Mouse (Mus musculus) kidney, embryonic 14.5 days (tissue): ENCODE measurements around the gene Klrb1f. TPM values are rescaled to one million over a fixed set of nuclear protein-coding genes. Genes with fewer than 3 reads are reported as not detected.

ENCODE experiments used
- ATAC-seq: fragments of 200-750 bp; cut with Nextera tagmentation; 2 replicates; pipeline ENCODE4 v1.8.0; 2017; ENCODE audit warnings: moderate number of reproducible peaks, mild to moderate bottlenecking, moderate TSS enrichment, moderate library complexity; ENCODE audit not compliant: low FRiP score, low TSS enrichment
- H3K27ac ChIP-seq: fragments of 300-500 bp; sonication (generic); 2 replicates; pipeline ENCODE4 v1.5.1; 2014; ENCODE audit warnings: low read depth, mild to moderate bottlenecking, low read length, moderate library complexity, mixed read lengths
- H3K27me3 ChIP-seq: fragments of 300-500 bp; sonication (generic); 2 replicates; pipeline ENCODE4 v1.6.1; 2014; ENCODE audit warnings: mild to moderate bottlenecking, low read length; ENCODE audit not compliant: control insufficient read depth, insufficient read depth
- H3K36me3 ChIP-seq: fragments of 300-500 bp; sonication (generic); 2 replicates; pipeline ENCODE4 v1.6.1; 2014; ENCODE audit warnings: low read length, mixed read lengths; ENCODE audit not compliant: control insufficient read depth, insufficient read depth
- H3K4me1 ChIP-seq: fragments of 300-500 bp; sonication (generic); 2 replicates; pipeline ENCODE4 v1.6.1; 2014; ENCODE audit warnings: low read length, mixed read lengths; ENCODE audit not compliant: control insufficient read depth, insufficient read depth
- H3K4me2 ChIP-seq: fragments of 300-500 bp; sonication (generic); replicated peaks from 2 replicates; pipeline ENCODE4 v1.6.1; 2014; ENCODE audit warnings: low read depth, mild to moderate bottlenecking, low read length
- H3K4me3 ChIP-seq: fragments of 300-500 bp; sonication (generic); 2 replicates; pipeline ENCODE4 v1.5.1; 2014; ENCODE audit warnings: mild to moderate bottlenecking, low read length
- H3K9ac ChIP-seq: fragments of 300-500 bp; sonication (generic); 2 replicates; pipeline ENCODE4 v1.6.1; 2014; ENCODE audit warnings: low read depth, mild to moderate bottlenecking, low read length, moderate library complexity
- H3K9me3 ChIP-seq: fragments of 300-500 bp; sonication (generic); 2 replicates; pipeline ENCODE4 v1.6.1; 2016; ENCODE audit warnings: low read length; ENCODE audit not compliant: control insufficient read depth
- WGBS: fragments of 180-500 bp; shearing (Covaris S2); extraction: QIAGEN DNeasy Blood & Tissue Kit; methylation state at CpG from one replicate; pipeline ENCODE4 v1.1.7; 2014; 5-methylcytosine and 5-hydroxymethylcytosine counted together
- polyA plus RNA-seq: library from polyadenylated mRNA; unstranded; fragments of >200 nt; fragmentation: Nextera tagmentation; extraction: Ambion mirVana; gene quantifications from 2 replicates; pipeline ENCODE4 v1.2.1, GENCODE M21; 2014

The Klrb1f gene
- polyA plus RNA-seq, 1 experiment from 2014 or later, result 0.28 TPM

GRCm38 (mm10) chr6:129013762-129014276, 31.9 kb upstream of the Klrb1f start:
- WGBS, result 84% methylated on average over 5 of the region's 5 CpGs
- Histone ChIP-seq H3K4me2 (no peak overlapping the region), H3K27me3 (no peaks in the 10 kb centered on the region), H3K36me3 (no peaks in the 10 kb centered on the region), H3K4me3 (no peak overlapping the region), H3K4me1 (no peaks in the 10 kb centered on the region), H3K9me3 (no peaks in the 10 kb centered on the region), H3K27ac (no peak overlapping the region), H3K9ac (no peak overlapping the region)
- no peak for ATAC-seq

GRCm38 (mm10) chr6:129014399-129014798, 31.3 kb upstream of the Klrb1f start:
- Histone ChIP-seq H3K9me3 (no peaks in the 10 kb centered on the region), H3K27me3 (no peaks in the 10 kb centered on the region), H3K36me3 (no peaks in the 10 kb centered on the region), H3K4me1 (no peaks in the 10 kb centered on the region), H3K27ac (no peak overlapping the region), H3K4me3 (no peak overlapping the region), H3K9ac (no peak overlapping the region), H3K4me2 (no peak overlapping the region)
- ATAC-seq, result no peak
- WGBS, result 87% methylated on average over 1 of the region's 1 CpGs

- H3K27ac ChIP-seq, result no peak overlapping the region
- H3K4me1 ChIP-seq, result no peaks in the 10 kb centered on the region
- H3K4me2 ChIP-seq, result no peak overlapping the region
- H3K9ac ChIP-seq, result no peak overlapping the region
- no peak for ATAC-seq
- no peaks in the 10 kb centered on the region for H3K27me3 ChIP-seq
- H3K9me3 ChIP-seq, result no peaks in the 10 kb centered on the region
- 93% methylated on average over 8 of the region's 8 CpGs for WGBS
- no peak overlapping the region for H3K4me3 ChIP-seq
- H3K36me3 ChIP-seq, result no peaks in the 10 kb centered on the region
Observed at GRCm38 (mm10) chr6:129027451-129028248, 18.1 kb upstream of the Klrb1f start.

GRCm38 (mm10) chr6:129030175-129030824, 15.4 kb upstream of the Klrb1f start:
- Histone ChIP-seq H3K9ac (no peak overlapping the region), H3K4me2 (no peak overlapping the region), H3K4me1 (no peaks in the 10 kb centered on the region), H3K27ac (no peak overlapping the region), H3K27me3 (no peaks in the 10 kb centered on the region), H3K9me3 (no peaks in the 10 kb centered on the region), H3K4me3 (no peak overlapping the region), H3K36me3 (no peaks in the 10 kb centered on the region)
- 49% methylated on average over 6 of the region's 6 CpGs for WGBS
- no peak for ATAC-seq

GRCm38 (mm10) chr6:129030964-129031363, 14.7 kb upstream of the Klrb1f start:
- WGBS, result 78% methylated on average over 2 of the region's 2 CpGs
- H3K27me3 ChIP-seq, result no peaks in the 10 kb centered on the region

GRCm38 (mm10) chr6:129033397-129033796, 12.3 kb upstream of the Klrb1f start:
- no peak overlapping the region for H3K4me3 ChIP-seq
- H3K27me3 ChIP-seq, result no peaks in the 10 kb centered on the region
- H3K36me3 ChIP-seq, result no peaks in the 10 kb centered on the region
- ATAC-seq, result no peak
- H3K27ac ChIP-seq, result no peak overlapping the region
- H3K4me2 ChIP-seq, result no peak overlapping the region
- WGBS, result 80% methylated on average over 2 of the region's 2 CpGs
- H3K4me1 ChIP-seq, result no peaks in the 10 kb centered on the region
- H3K9me3 ChIP-seq, result no peaks in the 10 kb centered on the region
- no peak overlapping the region for H3K9ac ChIP-seq

More at GRCm38 (mm10) chr6:129030964-129031363, 14.7 kb upstream of the Klrb1f start:
- no peaks in the 10 kb centered on the region for H3K36me3 ChIP-seq
- H3K27ac ChIP-seq, result no peak overlapping the region
- no peak for ATAC-seq
- H3K9ac ChIP-seq, result no peak overlapping the region
- no peak overlapping the region for H3K4me3 ChIP-seq
- H3K4me2 ChIP-seq, result no peak overlapping the region
- no peaks in the 10 kb centered on the region for H3K9me3 ChIP-seq
- H3K4me1 ChIP-seq, result no peaks in the 10 kb centered on the region

GRCm38 (mm10) chr6:129035017-129035416, 10.7 kb upstream of the Klrb1f start:
- Histone ChIP-seq H3K9ac (no peak overlapping the region), H3K27me3 (no peaks in the 10 kb centered on the region), H3K4me1 (no peaks in the 10 kb centered on the region), H3K4me2 (no peak overlapping the region), H3K9me3 (no peaks in the 10 kb centered on the region), H3K4me3 (no peak overlapping the region), H3K27ac (no peak overlapping the region), H3K36me3 (no peaks in the 10 kb centered on the region)
- 84% methylated on average over 2 of the region's 2 CpGs for WGBS
- no peak for ATAC-seq

GRCm38 (mm10) chr6:129036326-129036725, 9.4 kb upstream of the Klrb1f start:
- ATAC-seq, result no peak
- no peaks in the 10 kb centered on the region for H3K9me3 ChIP-seq

GRCm38 (mm10) chr6:129036890-129037463, 8.7 kb upstream of the Klrb1f start:
- Histone ChIP-seq H3K9me3 (no peaks in the 10 kb centered on the region), H3K4me2 (no peak overlapping the region), H3K36me3 (no peaks in the 10 kb centered on the region), H3K27me3 (no peaks in the 10 kb centered on the region), H3K4me1 (no peaks in the 10 kb centered on the region), H3K9ac (no peak overlapping the region), H3K27ac (no peak overlapping the region), H3K4me3 (no peak overlapping the region)
- WGBS, result 71% methylated on average over 2 of the region's 2 CpGs
- ATAC-seq, result no peak

More at GRCm38 (mm10) chr6:129036326-129036725, 9.4 kb upstream of the Klrb1f start:
- Histone ChIP-seq H3K9ac (no peak overlapping the region), H3K27me3 (no peaks in the 10 kb centered on the region), H3K27ac (no peak overlapping the region), H3K36me3 (no peaks in the 10 kb centered on the region), H3K4me3 (no peak overlapping the region), H3K4me2 (no peak overlapping the region), H3K4me1 (no peaks in the 10 kb centered on the region)
